Mouse (Mus musculus) ES-Bruce4 (cell line): ENCODE measurements around the gene Gramd1b. TPM values are rescaled to one million over a fixed set of nuclear protein-coding genes. Genes with fewer than 3 reads are reported as not detected.
A peak's percentile ranks its signal among the peaks of the same experiment; 100 is the strongest.

ENCODE experiments used
- H3K27ac ChIP-seq: 2 replicates; pipeline ENCODE4 v1.5.1; 2012; ENCODE audit warnings: low read length, inconsistent platforms; ENCODE audit not compliant: insufficient read depth
- H3K27me3 ChIP-seq: 2 replicates; pipeline ENCODE4 v1.6.1; 2012; ENCODE audit warnings: mild to moderate bottlenecking, low read length, inconsistent platforms; ENCODE audit not compliant: control insufficient read depth, poor library complexity, insufficient read depth, severe bottlenecking
- H3K36me3 ChIP-seq: 2 replicates; pipeline ENCODE4 v1.6.1; 2012; ENCODE audit warnings: inconsistent platforms, mild to moderate bottlenecking, low read length, moderate library complexity; ENCODE audit not compliant: control insufficient read depth, poor library complexity, insufficient read depth, severe bottlenecking
- H3K4me1 ChIP-seq: one replicate; pipeline ENCODE4 v1.8.1; 2011; ENCODE audit warnings: low read length; ENCODE audit not compliant: control insufficient read depth, insufficient read depth
- H3K4me3 ChIP-seq: 2 replicates; pipeline ENCODE4 v1.5.1; 2011; ENCODE audit warnings: low read depth, mild to moderate bottlenecking, low read length
- H3K9ac ChIP-seq: 2 replicates; pipeline ENCODE4 v1.6.1; 2012; ENCODE audit warnings: low read depth, mild to moderate bottlenecking, inconsistent platforms; ENCODE audit not compliant: poor library complexity, severe bottlenecking
- H3K9me3 ChIP-seq: replicated peaks from 2 replicates; pipeline ENCODE4 v1.6.1; 2012; ENCODE audit warnings: mild to moderate bottlenecking, low read length, inconsistent platforms; ENCODE audit not compliant: control insufficient read depth, poor library complexity, insufficient read depth, severe bottlenecking
- CTCF ChIP-seq: IDR thresholded peaks from one replicate; pipeline ENCODE4 v1.8.1; 2011; ENCODE audit warnings: low read depth, low read length
- EP300 ChIP-seq: IDR thresholded peaks from 2 replicates; pipeline ENCODE4 v1.6.1; 2011; ENCODE audit warnings: low read depth, low read length; ENCODE audit not compliant: insufficient read depth
- POLR2A ChIP-seq: IDR thresholded peaks from one replicate; pipeline ENCODE4 v1.8.1; 2011; ENCODE audit warnings: low read length; ENCODE audit not compliant: insufficient read depth
- polyA plus RNA-seq: library from polyadenylated mRNA; stranded (reverse); fragments of >200 nt; gene quantifications from 2 replicates; pipeline ENCODE4 v1.2.4, GENCODE M21; 2011; ENCODE audit warnings: low read depth; ENCODE audit not compliant: missing spikeins, insufficient read depth, insufficient read length

Gramd1b gene
- polyA plus RNA-seq: 14.2 and 22.2 TPM in 2 replicates

DNA sequence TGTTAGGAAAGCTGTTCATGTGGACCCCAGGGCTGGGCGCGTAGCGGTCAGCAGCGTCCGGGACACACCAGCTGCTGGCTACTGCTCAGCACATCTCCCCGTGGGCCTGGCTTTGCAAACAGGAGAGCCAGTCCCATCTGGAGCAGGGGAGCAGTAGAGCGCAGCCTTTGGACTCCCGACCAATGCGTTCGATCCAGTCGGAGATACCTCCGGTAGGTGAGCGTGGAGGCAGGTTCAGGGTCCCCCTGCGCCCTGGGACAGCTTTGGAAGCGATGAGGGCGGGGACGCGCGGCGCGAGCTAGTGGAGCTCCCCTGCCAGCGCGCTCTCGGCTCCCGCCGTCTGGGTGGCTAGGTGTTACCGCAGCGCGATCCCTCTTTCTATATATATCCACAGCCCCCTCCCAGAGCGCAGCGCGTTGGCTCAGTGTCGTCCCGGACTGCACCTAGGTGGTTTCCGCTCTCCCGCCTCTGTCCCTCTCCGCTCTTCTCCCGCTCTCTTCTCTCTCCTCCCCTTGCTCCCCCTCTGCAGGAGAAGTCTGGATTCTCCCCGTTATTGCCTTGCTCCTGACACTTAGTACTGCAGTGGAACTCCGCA lies at the start of gene Gramd1b:
Gene Gramd1b (minus strand): TSS at position 357 of the 595 bp plus-strand sequence.
- Histone ChIP-seq H3K4me3 (peak within 1 kb of the TSS; percentile 57), H3K9me3 (no peaks in the 10 kb centered on the region), H3K27me3 (no peaks in the 10 kb centered on the region), H3K9ac (peak within 1 kb of the TSS; percentile 26; the same call in 1 of the 2 replicates), H3K36me3 (no peaks in the 10 kb centered on the region), H3K4me1 (no peaks in the 10 kb centered on the region), H3K27ac (no peak within 1 kb of the TSS)
- TF ChIP-seq EP300 (no peak), POLR2A (no peak), CTCF (no peak)

DNA sequence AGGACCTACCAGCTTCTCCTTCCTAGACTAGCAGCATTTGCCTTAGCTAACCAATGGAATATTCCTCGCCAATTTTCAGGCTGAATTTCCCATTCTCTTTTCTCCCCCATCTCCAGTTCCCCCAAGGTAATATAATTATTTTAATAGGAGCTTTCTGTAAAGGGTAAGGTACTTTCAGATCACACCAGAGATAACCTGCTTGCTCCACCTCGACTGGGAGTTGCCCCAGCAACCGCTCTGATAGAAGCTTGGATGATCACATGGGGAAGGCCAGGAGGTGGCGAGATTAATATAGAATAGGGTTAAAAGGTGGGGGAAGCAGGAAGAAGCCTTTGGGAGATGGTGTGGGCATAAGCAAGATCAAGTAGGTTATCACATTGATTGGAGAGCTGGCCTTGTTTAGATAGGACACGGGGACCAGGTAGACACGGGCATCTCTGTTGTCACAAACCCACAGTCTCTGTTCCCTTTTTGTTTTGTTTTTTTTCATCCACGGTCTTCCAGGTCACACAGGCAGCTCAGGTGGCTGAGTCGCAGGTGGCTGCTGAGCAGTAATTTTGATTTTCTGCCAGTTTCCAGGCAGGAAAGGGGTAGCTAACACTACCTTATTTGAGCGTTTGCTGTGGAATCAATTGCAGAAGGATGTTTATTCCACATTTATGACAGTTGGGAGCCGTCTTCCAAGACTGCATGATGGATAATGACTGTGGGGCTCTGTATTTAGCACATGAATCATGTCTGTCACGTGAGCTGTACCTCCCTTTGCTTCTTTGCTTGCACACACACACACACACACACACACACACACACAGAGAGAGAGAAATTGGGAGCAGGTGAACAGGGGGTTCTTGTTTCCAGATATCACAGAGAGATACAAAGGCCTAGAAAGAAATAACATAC lies 47.8 kb upstream of the Gramd1b start:
- Histone ChIP-seq H3K4me3 (no peak overlapping the region), H3K27ac (no peak overlapping the region), H3K27me3 (no peaks in the 10 kb centered on the region), H3K4me1 (no peaks in the 10 kb centered on the region), H3K36me3 (no peaks in the 10 kb centered on the region), H3K9me3 (no peaks in the 10 kb centered on the region), H3K9ac (no peak overlapping the region)
- no peak for TF ChIP-seq POLR2A
- TF ChIP-seq CTCF: no peak
- TF ChIP-seq EP300: no peak

DNA sequence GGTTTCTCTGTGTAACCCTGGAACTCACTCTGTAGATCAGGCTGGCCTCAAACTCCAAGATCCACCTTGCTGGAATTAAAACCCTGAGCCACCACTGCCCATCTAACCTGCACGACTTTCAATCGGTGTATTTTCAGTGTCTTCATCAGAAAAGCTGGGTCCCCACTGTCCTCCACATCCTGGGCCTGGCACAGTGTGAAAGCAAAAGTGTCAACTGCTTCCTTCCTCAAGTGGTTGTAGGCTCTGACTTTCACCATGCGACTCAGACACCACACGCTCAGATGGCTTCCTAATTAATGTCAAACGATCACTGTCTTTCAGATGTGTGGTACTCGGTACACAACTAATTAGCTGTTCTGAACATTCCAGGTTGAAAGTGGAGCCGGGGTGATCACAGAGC lies 45.9 kb upstream of the Gramd1b start:
- no peaks in the 10 kb centered on the region for H3K36me3 ChIP-seq
- H3K4me3 ChIP-seq: no peak overlapping the region
- TF ChIP-seq POLR2A (no peak), EP300 (no peak), CTCF (no peak)
- no peaks in the 10 kb centered on the region for H3K27me3 ChIP-seq
- H3K27ac ChIP-seq: no peak overlapping the region
- no peak overlapping the region for H3K9ac ChIP-seq
- no peaks in the 10 kb centered on the region for H3K4me1 ChIP-seq
- H3K9me3 ChIP-seq: no peaks in the 10 kb centered on the region

DNA sequence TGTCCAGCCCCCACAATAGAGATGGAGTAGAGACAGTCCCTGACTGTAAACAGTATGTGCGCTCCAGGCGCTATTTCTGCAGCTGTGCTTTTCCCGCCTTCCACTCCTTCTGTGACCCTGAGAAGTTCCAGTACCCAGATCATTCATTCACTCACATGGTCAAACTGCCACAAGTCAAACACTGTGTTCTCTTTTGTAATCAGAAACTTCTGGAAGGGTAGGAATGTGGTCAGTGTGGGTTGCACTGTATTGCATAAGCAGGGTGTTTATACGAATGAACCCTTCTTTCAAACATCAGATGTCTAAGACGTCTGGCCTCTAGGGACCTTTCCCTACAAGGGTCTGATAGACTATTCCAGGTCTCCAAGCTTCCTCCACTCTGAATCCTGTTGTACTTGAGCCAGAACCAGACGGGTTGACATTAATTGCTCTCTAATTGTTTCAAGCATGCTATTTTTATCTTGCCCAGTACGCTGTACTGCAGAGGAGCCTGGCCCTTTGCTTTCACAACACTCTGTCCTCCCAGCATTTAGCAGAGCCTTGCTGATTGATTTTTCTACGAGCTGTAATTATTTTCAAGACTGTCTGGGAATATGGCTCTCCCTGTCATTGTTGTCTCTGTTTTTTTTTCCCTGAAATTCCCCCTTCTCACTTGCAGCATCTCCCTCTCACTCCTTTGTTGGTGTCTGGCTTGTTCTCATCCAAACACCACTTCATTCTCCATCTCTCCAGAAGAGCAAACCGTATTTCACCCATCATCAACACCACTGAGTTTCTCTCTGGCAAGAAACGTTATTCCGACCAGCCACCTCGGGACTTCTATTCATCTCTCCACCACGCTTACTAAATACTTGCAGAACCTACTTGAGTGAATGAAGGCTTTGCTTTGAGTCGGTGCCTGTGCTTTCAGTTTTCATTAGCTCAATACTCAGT lies 44.1 kb upstream of the Gramd1b start:
- TF ChIP-seq EP300 (no peak), CTCF (no peak), POLR2A (no peak)
- no peak overlapping the region for H3K9ac ChIP-seq

DNA sequence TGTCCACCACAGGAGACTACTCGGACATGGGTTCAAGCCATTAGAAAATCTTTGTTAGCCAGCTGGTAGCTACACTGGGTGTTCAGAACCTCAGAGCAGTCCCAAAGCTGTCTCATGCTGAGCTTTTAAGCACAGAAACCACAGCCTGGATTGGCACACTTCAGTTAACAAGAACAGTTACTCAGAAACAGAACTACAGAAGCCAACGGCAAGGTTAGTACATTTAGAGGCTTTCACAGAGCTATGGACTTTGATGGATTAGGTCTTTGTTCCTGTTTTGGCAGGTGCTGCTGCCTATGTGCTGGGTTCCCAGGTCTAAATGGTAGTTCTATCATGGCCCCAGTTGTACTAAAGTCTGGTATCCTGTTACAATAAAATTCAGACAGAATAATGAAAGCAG lies 40.1 kb upstream of the Gramd1b start:
- Histone ChIP-seq H3K27me3 (no peaks in the 10 kb centered on the region), H3K9ac (no peak overlapping the region), H3K27ac (no peak overlapping the region), H3K4me3 (no peak overlapping the region), H3K36me3 (no peaks in the 10 kb centered on the region), H3K9me3 (no peaks in the 10 kb centered on the region), H3K4me1 (no peaks in the 10 kb centered on the region)
- TF ChIP-seq CTCF (no peak), POLR2A (no peak), EP300 (no peak)

More for the DNA sequence above, 44.1 kb upstream of the Gramd1b start:
- no peak overlapping the region for H3K4me3 ChIP-seq
- H3K36me3 ChIP-seq: no peaks in the 10 kb centered on the region
- no peaks in the 10 kb centered on the region for H3K4me1 ChIP-seq
- no peaks in the 10 kb centered on the region for H3K27me3 ChIP-seq
- H3K9me3 ChIP-seq: no peaks in the 10 kb centered on the region
- H3K27ac ChIP-seq: no peak overlapping the region
